Mouse (Mus musculus): ENCODE results near the gene Il21r.

The Il21r gene

DNA sequence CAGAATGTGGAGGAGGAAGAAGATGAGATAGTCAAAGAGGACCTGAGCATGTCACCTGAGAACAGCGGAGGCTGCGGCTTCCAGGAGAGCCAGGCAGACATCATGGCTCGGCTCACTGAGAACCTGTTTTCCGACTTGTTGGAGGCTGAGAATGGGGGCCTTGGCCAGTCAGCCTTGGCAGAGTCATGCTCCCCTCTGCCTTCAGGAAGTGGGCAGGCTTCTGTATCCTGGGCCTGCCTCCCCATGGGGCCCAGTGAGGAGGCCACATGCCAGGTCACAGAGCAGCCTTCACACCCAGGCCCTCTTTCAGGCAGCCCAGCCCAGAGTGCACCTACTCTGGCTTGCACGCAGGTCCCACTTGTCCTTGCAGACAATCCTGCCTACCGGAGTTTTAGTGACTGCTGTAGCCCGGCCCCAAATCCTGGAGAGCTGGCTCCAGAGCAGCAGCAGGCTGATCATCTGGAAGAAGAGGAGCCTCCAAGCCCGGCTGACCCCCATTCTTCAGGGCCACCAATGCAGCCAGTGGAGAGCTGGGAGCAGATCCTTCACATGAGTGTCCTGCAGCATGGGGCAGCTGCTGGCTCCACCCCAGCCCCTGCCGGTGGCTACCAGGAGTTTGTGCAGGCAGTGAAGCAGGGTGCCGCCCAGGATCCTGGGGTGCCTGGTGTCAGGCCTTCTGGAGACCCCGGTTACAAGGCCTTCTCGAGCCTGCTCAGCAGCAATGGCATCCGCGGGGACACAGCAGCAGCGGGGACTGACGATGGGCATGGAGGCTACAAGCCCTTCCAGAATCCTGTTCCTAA lies 27.3 kb upstream of the Il21r start:
- no peak for DNase-seq

DNA sequence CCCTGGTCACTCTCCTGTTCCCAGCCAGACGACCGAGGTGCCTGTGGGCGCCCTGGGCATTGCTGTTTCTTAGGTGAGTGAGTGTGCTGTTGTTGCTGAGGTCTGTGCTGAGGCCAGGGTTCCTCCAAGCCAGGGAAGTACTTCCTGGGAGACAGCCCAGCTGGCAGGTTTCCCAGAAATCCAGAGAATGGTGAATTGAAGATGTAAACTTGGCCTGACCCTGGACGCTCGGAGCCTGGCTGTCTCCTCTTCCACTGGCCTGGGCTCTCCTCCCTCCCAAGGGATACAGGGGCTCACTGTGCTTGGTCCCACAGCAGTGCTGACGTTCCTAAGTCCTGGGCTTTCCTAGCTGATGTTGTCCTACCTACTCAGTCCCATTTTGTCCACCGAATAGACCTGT lies 26.2 kb upstream of the Il21r start:
- no peak for DNase-seq

GRCm38 (mm10) chr7:125577486-125578088 lies 25.6 kb upstream of the Il21r start:
- DNase-seq, result no peak

DNA sequence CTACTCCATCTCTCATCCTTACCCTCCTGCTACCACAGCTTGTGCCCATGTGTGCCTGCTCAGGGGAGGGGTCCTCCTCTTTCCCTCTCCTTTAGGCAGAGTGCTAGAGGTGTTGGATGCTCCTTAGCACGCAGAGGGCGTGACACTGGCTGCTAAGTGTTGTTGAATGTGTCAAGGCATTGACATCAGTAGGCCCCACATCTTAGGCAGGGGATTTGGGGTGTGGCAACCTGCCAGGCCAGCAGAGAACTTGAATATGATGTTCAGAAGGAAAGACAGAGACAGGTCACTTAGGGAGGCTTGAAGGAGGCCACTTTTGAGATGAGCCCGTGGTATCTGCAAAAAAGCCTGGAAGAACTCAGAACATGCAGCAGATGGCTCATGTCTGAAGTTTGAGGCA lies 25.1 kb upstream of the Il21r start:
- DNase-seq, result no peak

- DNase-seq, result no peak
Observed at GRCm38 (mm10) chr7:125579545-125580219, 23.5 kb upstream of the Il21r start.

GRCm38 (mm10) chr7:125580220-125580549 lies 23.0 kb upstream of the Il21r start:
- DNase-seq, result no peak

DNA sequence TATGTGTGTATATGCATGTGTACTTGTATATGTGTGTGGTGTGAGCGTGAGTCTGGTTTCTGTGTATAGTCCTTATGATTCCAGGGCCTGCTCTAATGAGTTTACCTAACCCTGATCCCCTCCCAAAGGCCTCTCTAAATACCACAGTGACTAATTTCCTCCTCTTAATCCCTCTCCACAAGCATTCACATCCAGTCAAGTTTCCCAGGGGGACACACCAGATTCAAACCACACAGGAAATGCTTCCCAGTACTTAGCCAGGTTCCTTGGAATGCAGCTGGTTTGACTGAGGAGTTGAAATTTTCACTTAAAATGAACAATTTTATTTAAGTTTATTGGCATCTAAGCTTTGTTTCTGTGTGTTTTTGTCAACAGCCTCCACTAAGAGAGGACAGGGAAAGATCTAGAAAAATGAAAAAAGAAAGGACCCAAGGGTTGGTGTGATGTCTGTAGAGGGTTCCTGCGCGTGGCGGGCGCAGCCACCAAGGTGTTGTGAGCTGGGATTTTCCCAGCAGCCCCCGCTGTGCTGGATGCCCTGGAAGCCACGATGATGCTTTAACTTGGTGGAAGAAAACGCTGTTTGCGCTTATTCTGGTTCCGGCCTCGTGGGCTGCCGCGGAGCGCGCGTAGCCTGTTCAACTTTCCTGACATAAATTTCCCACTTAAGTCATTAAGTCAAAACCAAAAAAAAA lies 22.5 kb upstream of the Il21r start:
- no peak for DNase-seq

- peak; percentile 87 for DNase-seq
Observed at GRCm38 (mm10) chr7:125581317-125581672, 21.9 kb upstream of the Il21r start.

GRCm38 (mm10) chr7:125583325-125584004 lies 19.8 kb upstream of the Il21r start:
- no peak for DNase-seq

GRCm38 (mm10) chr7:125584005-125584369 lies 19.2 kb upstream of the Il21r start:
- no peak for DNase-seq

DNA sequence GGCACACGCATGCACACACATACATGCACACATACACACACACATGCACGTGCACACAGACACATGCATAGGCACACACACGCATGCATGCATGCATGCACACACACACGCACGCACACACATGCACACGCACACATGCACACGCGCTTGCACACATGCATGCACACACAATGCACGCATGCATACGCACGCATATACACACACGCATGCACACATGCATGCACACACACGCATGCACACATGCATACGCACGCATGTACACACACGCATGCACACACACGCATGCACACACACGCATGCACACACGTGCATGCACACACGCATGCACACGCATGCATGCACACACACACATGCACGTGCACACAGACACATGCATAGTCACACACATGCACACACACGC lies 16.9 kb upstream of the Il21r start:
- no peak for DNase-seq

- DNase-seq, result no peak
Observed at GRCm38 (mm10) chr7:125588721-125589120, 14.5 kb upstream of the Il21r start.

DNA sequence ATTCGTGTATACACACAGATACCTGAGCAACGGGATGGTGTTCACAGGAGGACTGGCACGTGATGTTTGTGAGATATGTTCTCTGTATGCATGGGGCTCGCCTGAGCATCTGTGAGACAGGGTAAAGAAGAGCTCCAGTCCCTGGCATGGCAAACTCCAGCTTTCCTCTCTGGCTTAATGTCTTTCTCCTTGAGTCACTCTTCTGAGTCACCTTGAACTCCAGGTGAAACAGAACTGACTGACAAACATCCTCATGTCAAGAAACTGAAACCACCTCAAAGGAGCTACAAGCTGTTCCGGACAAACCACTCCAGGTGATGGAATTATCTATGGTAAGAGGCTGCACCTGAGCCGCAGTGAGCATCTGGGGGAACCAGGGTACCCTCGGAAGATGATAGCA lies 13.3 kb upstream of the Il21r start:
- DNase-seq, result no peak

DNA sequence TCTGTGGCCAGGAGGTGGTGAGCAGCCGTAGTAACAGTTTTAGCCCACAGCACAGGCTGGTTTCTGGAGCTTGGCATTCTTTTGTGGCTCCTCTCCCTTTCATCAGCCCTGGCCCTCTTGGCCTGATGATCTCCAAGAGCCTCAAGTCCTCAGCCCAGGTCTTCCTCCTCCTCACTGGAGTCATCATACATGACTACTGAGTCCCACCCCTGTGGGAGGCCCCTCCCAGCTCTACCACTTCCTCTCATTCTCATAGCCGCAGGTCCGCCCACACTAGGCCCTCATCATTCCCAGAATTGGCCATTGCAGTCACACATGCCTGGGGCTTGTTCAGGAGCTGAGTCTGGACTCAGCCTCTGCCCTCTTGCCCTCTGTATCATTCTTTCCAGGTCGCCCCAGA lies 9.4 kb upstream of the Il21r start:
- no peak for DNase-seq

DNA sequence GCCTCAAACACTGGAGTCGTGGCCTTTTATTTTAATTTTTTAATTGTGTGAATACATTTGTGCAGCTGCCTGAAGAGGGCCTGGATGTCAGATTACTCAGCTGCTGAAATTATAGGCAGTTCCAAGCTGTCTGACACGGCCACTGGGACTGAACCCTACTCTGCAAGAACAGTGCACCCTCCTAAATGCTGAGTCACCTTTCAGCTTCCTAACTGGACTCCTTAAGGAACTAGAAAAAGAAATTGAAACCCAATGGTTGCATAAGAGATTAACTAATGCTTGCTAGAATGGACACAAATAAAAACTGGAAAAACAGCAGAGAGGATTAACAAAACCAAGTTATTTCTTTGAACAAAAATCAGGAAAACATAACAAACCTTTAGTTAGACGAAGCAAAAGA lies 6.8 kb upstream of the Il21r start:
- DNase-seq, result no peak

DNA sequence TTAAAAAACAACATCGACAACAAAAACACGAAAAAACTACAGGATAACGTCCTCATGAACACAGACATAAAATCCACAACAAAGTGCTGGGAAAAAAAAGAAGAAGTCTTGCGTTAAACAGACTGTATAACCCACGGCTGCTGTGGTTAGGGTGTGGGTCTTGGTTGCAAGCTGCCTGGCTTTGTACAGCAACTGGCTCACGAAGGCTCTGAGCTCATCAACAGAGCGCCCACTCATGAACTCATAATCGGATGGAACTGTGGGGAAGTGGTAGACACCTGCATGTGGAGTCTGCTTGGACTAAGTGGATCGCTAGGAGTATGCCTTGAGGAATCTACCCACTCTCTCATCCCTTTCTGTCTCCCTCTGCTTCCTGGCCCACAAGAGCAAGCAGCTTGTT lies 6.1 kb upstream of the Il21r start:
- no peak for DNase-seq

DNA sequence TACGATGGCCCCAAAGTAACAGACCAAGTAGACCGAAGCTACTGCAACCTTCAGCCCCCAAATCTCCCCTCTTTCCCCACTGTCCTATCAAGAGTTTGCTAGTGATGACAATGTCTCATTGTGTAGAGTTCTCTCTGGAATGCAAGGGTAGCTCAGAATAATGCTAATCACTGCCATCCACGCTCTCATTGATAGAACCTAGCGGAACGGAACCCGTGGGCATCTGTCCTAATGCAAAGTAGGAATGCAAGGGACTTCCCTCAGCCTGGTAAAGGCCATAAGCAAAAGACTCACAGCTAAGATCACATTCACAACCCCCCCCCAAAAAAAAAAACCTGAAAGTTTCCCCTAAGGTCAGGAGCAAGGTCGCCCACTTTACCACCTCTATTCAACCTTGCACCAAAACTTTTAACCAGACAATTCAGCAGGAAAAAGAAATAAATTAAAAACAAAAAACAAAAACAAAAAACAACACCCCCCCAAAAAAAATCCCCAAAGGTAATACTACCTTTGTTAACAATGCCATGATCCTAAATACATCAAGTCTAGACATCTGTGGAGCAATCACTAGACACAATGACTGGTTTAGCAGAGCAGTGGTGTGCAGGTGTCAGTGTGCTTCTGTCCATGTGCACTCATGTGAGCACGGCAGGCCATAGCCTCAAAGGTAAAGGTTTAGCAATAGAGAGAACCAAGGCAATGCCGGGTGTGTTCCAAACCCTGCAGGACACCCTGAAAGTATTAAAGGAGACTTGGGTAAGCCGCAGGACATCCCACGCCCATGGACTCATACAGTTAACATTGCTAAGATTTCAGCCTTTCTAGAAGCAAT lies 5.5 kb upstream of the Il21r start:
- DNase-seq, result no peak

DNA sequence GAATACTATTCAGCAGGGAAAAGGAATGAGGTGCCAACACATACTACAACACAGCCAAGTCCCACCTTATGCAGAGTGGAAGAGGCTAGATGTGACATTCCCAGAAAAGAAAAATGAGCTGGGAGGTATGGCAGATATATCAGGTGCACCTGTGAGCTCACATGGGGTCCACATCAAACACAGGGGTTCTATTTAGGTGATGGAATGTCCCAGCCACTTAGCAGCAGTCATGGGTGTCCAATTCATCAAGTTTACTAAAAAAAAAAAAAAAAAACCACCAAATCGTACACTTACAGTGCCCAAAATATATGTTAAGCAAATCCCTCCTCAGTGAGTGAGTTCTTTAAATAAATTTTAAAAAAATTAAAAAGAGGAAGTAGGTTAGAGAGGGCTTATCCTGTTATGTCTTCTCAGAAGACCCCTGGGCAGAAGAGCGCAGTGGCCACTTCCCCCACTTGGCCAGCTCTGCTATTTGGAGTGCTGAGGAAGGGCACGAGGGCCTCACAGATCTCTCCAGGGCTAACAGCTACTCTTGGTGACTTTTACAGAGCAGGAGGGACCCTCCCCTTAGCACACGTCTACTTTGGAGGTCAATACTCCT lies 3.8 kb upstream of the Il21r start:
- no peak for DNase-seq

GRCm38 (mm10) chr7:125600136-125600535 lies 3.1 kb upstream of the Il21r start:
- no peak for DNase-seq

- no peak for DNase-seq
Observed at GRCm38 (mm10) chr7:125600612-125601279, 2.5 kb upstream of the Il21r start.

DNA sequence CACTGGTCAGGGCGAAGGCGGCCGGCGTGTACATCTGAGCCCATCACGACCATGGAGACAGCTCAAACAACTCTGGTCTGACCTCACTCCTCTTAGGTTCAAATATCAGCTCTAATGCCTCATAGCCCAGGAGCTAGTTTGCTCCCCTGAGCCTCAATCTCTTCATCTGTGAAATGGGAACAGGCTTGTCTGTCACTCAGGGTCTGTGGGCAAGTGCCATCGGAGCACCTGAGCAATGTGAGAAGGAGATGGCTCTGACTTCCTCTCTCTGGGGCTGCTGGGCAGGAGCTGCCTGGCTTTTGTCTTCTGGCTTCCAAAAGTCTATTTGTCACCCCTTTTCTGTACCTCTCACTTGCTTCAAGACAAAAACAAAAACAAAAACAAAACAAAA lies 2.0 kb upstream of the Il21r start:
- no peak for DNase-seq
